Mouse (Mus musculus) thymus, postnatal 4 days (tissue): ENCODE results near the gene Hba-a1.
"Not testable (repeated sequence)": the region's sequence is repeated elsewhere in the genome, so short reads cannot be mapped to it uniquely, and the experiment has no call there.

Experiments used
- DNase-seq: peaks from one replicate; pipeline ENCODE4 v3.0.0; 2021

The Hba-a1 gene

DNA sequence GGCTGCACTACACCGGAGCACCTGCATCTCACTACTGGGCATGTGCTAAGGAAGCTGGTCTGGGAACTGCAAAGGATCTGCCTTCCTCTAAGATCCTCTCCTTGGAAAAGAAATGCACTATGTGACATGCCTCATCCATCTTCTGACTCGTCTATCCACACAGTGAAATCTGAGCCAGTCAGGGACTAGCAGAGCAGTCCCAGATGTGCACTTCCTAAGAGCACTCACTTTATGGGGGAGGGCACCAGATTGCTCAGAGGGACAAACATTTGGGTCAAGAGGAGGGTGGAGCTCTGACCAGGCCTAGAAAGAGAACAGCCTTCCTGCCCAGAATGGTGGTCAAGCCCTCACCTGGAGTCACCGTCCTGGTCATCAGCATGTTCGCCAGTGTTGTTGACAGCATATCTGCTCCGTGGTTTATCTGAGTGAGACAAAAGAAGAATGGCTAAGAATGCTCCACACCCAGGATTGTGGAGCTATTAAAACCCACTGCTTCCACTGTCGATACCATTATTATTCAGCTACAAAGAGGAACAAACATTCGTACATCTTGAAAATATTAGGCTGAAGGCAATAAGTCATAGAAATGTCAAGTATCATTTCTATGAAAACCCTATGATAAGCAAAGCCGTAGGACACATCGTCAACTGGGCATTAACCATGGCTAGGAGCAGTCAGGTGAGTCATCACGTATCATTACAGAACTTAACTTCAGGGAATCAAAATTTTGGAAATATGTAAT is 20.5 kb upstream of the Hba-a1 start:
- no peak for DNase-seq

DNA sequence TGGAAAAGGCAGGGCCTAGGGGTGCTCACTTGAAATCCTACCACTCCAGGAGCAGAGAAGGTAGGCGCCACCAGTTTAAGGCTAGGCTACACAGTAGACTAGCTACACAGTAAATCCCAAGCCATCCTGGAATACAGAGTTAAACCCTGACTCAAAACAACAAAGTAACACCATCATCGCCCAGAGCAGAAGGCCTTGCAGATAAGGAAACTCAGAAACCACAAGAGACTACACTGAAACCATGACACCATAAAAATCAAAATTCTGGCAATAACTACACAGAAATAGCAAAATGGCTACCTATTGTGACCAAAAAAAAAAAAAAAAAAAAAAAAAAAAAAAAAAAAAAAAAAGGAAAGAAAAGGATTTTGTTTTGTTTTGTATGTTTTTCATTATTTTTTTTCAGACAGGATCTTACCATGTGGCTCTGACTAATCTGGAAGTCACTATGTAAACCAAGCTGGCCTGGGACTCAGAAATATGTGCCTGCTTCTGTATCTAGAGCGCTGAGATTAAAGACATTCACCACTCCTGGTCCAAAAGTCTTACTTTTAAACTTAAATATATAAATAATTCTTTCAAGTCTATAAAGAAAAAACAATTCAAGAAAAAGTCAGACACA is 18.1 kb upstream of the Hba-a1 start:
- no peak for DNase-seq

- DNase-seq: peak; percentile 19
These were observed 17.1 kb upstream of the Hba-a1 start for GRCm38 (mm10) chr11:32266194-32266593.

DNA sequence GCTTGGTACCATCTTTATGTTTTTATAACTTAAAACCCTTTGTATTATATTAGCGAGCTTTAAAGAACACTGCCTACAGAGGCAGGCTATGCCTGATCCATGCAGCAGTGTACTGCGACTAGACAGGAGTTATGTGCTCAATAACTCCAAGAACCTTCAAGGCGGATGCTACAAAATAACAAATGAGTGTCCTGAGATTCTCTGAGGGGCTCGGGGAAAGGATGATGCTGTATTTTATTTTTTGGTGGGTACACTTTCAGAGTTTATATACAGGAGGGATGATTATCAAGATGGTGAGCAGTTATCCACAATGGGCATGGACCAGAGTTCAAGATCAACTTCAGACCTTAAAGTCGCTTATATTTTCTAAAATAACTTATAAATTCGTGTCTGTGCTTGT is 16.5 kb upstream of the Hba-a1 start:
- DNase-seq: no peak

DNA sequence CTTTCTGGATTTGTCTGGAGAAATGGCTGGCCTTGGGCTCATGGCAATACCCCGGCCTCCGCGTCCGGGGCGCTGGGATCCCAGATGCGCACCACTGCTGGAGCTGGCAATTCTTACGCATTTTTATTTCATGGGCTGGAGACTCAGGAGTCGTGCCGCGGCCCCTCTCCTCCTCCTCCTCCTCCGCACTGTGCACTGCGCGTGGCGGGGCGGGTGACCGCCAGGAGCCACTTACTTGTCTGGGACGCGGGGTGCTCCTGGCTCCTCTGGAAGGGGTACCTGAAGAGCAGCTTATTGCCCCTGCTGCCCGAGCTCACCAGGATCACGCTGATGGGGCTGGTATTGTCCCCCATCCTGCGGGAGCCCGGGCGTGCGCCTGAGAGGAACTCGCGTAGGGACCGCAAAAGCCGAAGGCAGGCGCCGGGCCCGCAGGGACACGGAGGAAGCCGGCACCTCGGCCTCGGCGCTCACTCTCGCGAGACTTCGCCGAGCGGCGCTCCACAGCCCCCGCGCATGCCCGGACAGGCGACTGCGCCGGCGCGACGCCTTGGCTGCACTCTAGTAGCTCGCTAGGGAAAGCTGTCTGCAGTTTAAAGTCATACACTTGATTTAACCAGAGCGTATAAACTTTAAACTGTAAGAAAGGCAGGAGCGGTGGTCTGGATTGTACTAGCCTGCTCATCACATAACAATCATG is 16.0 kb upstream of the Hba-a1 start, which contains the start of gene Nprl3:
Gene Nprl3, minus strand, starts transcription at position 520 of the 697 bp plus-strand sequence.
- DNase-seq: peak; percentile 98

DNA sequence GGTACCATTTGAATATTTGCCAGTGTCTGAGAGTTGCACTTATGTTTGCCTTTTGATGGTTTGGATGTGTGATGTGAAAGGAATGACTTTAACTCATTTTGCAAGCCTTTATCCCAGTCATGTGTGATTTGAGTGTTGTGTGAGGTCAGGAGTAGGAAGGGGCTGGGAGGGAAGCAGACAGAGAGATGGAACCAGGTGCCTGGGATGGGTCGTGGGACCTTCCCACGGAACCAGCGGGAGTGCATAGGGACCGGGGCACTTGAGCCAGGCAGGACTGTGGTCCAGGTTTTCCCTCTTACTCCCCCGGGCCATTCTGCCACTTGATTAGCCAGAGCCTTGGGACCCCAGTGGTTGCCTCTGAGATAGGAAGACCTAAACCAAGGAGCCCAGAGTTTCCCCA is 15.3 kb upstream of the Hba-a1 start:
- peak; percentile 18 for DNase-seq

GRCm38 (mm10) chr11:32268952-32269351 is 14.4 kb upstream of the Hba-a1 start:
- no peak for DNase-seq

DNA sequence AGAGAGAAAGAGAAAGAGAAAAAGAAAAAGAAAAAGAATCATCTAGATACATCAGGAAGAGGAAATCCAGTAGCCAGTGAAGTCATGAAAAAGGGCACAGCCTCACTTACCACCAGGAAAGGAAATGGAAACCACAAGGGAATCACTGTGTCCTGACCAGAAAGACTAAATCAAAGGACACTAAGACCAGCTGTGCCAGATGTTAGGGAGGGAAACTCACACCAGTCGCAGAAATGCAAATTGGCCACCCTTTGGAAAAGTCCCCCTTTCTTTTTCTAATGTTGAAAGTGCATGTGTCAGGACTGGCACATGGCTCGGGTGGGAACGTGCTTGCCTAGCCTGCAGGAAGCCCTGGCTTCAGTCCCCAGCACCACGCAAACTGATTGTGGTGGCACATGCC is 12.1 kb upstream of the Hba-a1 start:
- no peak for DNase-seq

- DNase-seq: no peak
These were observed 7.0 kb upstream of the Hba-a1 start, which contains the start of gene Hba-x for GRCm38 (mm10) chr11:32276347-32276746. Hba-x (plus strand) TSS chr11:32276400.

DNA sequence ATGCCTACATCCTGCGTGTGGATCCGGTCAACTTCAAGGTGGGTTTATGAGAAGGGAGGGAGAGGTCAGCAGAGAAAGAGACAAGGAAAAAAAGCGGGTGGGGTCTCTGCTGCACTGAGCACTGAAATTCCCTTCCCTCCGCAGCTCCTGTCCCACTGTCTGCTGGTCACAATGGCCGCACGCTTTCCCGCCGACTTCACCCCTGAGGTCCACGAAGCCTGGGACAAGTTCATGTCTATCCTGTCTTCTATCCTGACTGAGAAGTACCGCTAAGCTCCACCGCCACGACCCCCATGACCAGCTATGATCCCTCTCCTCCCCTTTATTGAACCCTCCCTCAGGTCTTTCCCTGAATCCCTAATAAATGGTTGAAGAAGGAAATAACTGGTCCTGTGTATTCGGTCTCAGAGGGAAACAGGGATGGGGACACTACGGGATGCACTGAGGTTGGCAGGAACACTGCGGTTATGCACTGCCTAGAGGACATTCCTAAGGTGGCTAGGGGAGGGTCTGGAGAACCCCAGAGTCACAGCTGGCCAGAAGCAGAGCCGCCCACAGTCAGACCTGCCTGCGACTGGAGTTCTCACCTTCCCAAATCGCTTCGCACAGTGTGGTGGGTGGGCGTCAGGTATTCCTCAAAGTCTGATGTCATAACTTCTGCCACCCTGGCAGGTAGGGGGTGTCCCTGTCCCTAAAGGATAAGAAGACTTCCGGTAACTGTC is 5.4 kb upstream of the Hba-a1 start:
- DNase-seq: no peak

DNA sequence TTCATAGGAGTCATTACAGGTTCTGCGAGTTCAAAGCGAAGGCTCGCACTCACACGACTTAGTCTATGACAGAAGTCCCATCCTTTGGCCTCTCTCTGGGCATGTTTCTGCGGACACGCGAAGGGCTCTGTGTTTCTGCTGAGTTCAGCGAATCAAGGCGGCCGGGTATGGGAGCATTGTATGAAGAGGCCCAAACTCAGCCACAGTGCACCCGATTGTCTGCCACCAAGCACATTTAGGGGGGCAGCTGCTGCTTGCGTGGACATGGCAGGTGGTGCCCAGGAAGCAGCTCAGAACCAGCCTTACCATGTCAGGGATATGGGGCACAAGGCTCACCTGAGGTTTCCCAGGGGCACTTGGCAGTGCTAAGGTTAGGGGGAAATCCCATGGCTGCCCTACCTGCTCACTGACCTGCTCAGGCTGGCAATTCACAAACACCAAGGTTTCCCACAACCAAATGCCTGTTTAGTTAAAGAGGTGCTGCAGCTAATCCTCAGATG is 4.8 kb upstream of the Hba-a1 start:
- DNase-seq: no peak

- DNase-seq: no peak
These were observed 2.7 kb upstream of the Hba-a1 start for GRCm38 (mm10) chr11:32280646-32281045.

DNA sequence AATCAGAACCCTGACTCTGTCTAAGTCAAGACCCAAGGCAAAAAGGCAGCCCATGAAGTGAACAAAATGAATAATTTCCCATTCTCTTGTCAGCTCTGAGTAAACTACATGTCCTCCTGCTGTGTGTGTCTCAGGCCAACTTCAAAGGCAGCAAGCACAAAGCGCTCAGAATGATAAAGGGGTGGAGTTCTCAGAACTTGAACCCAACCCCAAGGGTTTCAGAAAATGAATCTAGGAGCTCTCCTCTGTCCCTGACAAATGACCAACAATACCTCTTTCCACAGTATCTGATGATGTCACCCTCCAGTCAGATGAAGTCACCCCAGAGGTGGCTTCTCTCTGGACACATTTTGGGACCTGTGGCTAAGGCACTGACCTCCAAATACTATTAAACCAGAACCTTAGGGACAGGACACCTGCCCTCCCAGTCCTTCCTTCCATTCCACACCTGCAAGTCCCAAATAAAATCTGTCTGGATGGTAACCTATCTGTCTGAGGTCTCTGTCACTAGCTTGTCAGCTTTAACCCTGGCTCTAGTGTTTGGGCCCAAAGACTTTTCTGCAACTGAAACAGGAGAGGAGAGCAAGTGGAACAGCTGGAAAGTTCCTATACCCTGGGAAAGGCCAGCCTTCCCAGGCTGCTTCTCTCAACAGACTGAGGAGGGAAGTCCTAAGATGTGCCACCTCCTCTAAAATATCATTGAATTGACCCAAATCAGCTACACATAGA is 1.7 kb upstream of the Hba-a1 start:
- no peak for DNase-seq

DNA sequence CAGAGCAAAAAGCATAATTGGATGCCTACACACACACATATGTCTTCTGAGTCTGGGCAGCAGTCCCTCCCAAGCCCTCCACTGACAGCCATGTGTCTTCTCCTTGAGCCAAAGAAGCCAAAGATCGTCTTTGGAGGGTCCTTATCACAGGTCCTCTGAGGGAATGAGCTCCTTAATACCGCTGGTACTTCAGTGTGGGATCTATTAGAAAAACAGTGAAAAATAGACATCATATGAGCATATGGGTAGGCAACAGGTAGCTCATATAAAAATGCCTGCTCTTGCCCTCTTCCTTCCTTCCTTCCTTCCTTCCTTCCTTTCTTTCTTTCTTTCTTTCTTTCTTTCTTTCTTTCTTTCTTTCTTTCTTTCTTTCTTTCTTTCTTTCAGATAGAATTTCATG is 1.3 kb downstream of the Hba-a1 start:
- not testable (repeated sequence) for DNase-seq

GRCm38 (mm10) chr11:32285031-32285775 is 1.9 kb downstream of the Hba-a1 start:
- no peak for DNase-seq

DNA sequence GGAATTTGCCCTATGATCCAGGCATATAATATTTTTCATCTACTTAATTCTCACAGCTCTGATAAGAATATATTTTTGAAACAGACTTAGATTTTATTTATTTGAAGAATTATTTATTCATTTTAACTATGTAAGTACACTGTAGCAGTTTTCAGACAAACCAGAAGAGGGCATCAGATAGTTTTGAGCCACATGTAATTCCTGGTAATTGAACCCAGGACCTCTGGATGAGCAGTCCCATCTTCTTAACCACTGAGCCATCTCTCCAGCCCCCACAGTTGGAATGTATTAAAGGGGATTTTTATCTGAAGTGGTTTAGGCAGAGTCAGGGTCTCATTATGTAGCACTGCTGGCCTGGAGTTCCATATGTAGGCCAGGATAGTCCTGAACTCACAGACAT is 2.6 kb downstream of the Hba-a1 start:
- not testable (repeated sequence) for DNase-seq

- DNase-seq: peak; percentile 85
These were observed 3.6 kb downstream of the Hba-a1 start, which contains the start of gene Hbq1b for GRCm38 (mm10) chr11:32286695-32287492. Hbq1b (plus strand) TSS chr11:32286965.

GRCm38 (mm10) chr11:32287493-32287825 is 4.1 kb downstream of the Hba-a1 start:
- no peak for DNase-seq

GRCm38 (mm10) chr11:32292819-32293218 is 9.5 kb downstream of the Hba-a1 start:
- not testable (repeated sequence) for DNase-seq

DNA sequence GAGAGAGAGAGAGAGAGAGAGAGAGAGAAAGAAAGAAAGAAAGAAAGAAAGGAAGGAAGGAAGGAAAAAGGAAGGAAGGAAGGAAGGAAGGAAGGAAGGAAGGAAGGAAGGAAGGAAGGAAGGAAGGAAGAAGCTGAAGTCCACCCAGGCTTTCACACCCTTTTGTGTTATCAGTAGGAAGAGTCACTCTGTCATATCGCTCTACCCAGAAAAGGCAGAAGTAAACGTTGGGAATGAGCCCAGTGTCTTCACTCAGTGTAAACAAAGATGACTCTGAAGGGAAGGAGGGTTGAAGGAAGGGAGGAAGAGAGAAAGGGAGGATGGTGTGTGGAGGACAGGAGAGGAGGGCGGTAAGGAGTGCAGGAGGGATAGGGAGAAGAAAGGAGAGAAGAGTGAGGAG is 10.2 kb downstream of the Hba-a1 start:
- DNase-seq: not testable (repeated sequence)

- DNase-seq: not testable (repeated sequence)
These were observed 12.9 kb downstream of the Hba-a1 start, which contains the start of gene Hba-a2 for GRCm38 (mm10) chr11:32296203-32296602. Hba-a2 (plus strand) TSS chr11:32296489.
